ENCODE assay signal across 32 mouse cellular contexts in the genomic region with DNA sequence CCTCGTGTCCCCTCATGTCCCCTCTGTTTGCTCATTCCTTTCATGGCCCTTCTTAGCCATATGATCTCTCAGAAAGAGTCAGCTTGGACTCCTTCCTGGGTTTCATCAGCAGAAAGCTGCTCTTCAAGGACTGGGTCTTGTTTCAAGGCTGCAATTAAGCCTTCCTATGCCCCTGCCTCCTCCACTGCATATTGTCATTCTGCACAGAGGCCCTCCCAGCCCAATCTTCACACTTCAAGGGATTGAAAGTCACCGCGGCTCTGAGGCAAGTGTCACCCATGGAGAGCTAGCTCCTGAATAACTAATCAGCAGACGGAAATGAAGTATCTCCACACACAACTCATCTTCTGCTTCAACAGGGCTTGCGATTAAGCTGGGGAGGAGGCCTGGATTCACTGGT. TPM values are rescaled to one million over a fixed set of nuclear protein-coding genes. Genes with fewer than 3 reads are reported as not detected.
A peak's percentile ranks its signal among the peaks of the same experiment; 100 is the strongest.
DNase-seq lines count a peak whose midpoint lies in the region; ATAC-seq lines count a peak whose summit lies in the region.
"Had no signal": no experiment of that assay in that cellular context is flagged by ENCODE, and none has a peak within 500 bp of the region (broad histone marks: within the 10 kb centered on the region; RNA-seq: fewer than 3 reads in every experiment).

No protein-coding gene starts in this region.

- H3K36me3 ChIP-seq in kidney, embryonic 15.5 days, result no peaks in the 10 kb centered on the region
- H3K36me3 ChIP-seq: embryonic facial prominence, embryonic 12.5 days; embryonic facial prominence, embryonic 15.5 days; G1E; heart, embryonic 10.5 days; heart, embryonic 13.5 days had no signal

- H3K27ac ChIP-seq in kidney, embryonic 15.5 days, result no peak overlapping the region
- H3K27ac ChIP-seq: embryonic facial prominence, embryonic 12.5 days; embryonic facial prominence, embryonic 15.5 days; heart, embryonic 10.5 days; heart, embryonic 13.5 days; hindbrain, embryonic 14.5 days; hindbrain, postnatal 0 days had no signal

- peaks cover 8% of the 10 kb centered on the region; the same call in 1 of the 2 replicates for H3K4me1 ChIP-seq in kidney, embryonic 15.5 days

- ATAC-seq in kidney, embryonic 15.5 days (replicated peaks; ENCODE audit: low FRiP score), result peak; percentile 43; the same call in 1 of the 2 replicates
- ATAC-seq: forebrain, embryonic 14.5 days; forebrain, postnatal 0 days; hindbrain, postnatal 0 days; inflammation-experienced regulatory T-cells, adult 6 months; Patski had no signal

- H3K4me2 ChIP-seq in kidney, embryonic 15.5 days, result no peak overlapping the region
- H3K4me2 ChIP-seq: embryonic facial prominence, embryonic 12.5 days; embryonic facial prominence, embryonic 15.5 days; heart, embryonic 13.5 days; hindbrain, embryonic 14.5 days had no signal

- H3K4me3 ChIP-seq in kidney, embryonic 15.5 days (replicated peaks), result no peak overlapping the region
- H3K4me3 ChIP-seq: embryonic facial prominence, embryonic 12.5 days; embryonic facial prominence, embryonic 15.5 days; heart, embryonic 10.5 days; heart, embryonic 13.5 days had no signal

- no peaks in the 10 kb centered on the region for H3K9me3 ChIP-seq in kidney, embryonic 15.5 days (replicated peaks)
- H3K9me3 ChIP-seq: embryonic facial prominence, embryonic 12.5 days; embryonic facial prominence, embryonic 15.5 days; heart, embryonic 10.5 days; heart, embryonic 13.5 days had no signal

- no peaks in the 10 kb centered on the region for H3K27me3 ChIP-seq in kidney, embryonic 15.5 days
- H3K27me3 ChIP-seq: embryonic facial prominence, embryonic 12.5 days; embryonic facial prominence, embryonic 15.5 days; heart, embryonic 13.5 days; Patski had no signal

- H3K9ac ChIP-seq in kidney, embryonic 15.5 days, result no peak overlapping the region
- H3K9ac ChIP-seq: embryonic facial prominence, embryonic 12.5 days; embryonic facial prominence, embryonic 15.5 days; forebrain, postnatal 0 days; heart, embryonic 13.5 days; hindbrain, embryonic 14.5 days had no signal

- 24% methylated on average over 5 of the region's 5 CpGs for WGBS in kidney, embryonic 15.5 days

- DNase-seq in gastrocnemius, adult 18-20 months (ENCODE audit: low spot score), result peak; percentile 34
- no peak for DNase-seq in gastrocnemius, postnatal 10 days
- no peak for DNase-seq in kidney, postnatal 4 days
- peak; percentile 4 for DNase-seq in A20 (ENCODE audit: low read depth, low spot score)
- DNase-seq in adrenal gland, postnatal 14 days, result no peak
- DNase-seq: adrenal gland, postnatal 10 days; B cell, adult 2 months; cerebellum, adult 11 months; cerebellum, adult 2 months; cerebellum, adult 9-11 months; cerebellum, postnatal 25 days; forebrain, postnatal 0 days; gastrocnemius, postnatal 25 days; heart, adult 18-20 months; heart, postnatal 14 days; heart, postnatal 4 days had no signal

RNA-seq across cellular contexts. Expression of a gene that starts 15.4 kb away (rescaled TPM):
- total RNA-seq in gastrocnemius, adult 18-20 months (2021), result 10 to 100 TPM; 33.4 to 37.4 TPM
- 10 to 100 TPM; 18.6 to 24.2 TPM for total RNA-seq in gastrocnemius, postnatal 10 days (2021)
- 0.17 and 0.31 TPM in 2 replicates for polyA plus RNA-seq in kidney, embryonic 15.5 days (2015; fragmentation: Nextera tagmentation; extraction: Ambion mirVana)
- total RNA-seq in adrenal gland, postnatal 14 days (2021), result not detected in 2 replicates
- total RNA-seq: adrenal gland, postnatal 4 days; CH12.LX; common myeloid progenitor, adult 5-6 weeks; G1E; heart, adult 18-20 months had no signal
- polyA plus RNA-seq: forebrain, embryonic 11.5 days; forebrain, embryonic 14.5 days; G1E; gonadal fat pad, adult 2 months; inflammation-experienced regulatory T-cells, adult 6 months; Patski had no signal

RNA-seq across cellular contexts. Expression of a gene that starts 34.8 kb away (rescaled TPM):
- total RNA-seq in gastrocnemius, adult 18-20 months (2021), result 1 to 10 TPM; 4.7 to 5.2 TPM
- 10 to 100 TPM; 23.1 to 28.3 TPM for total RNA-seq in gastrocnemius, postnatal 10 days (2021)
- 50.0 and 50.7 TPM in 2 replicates for polyA plus RNA-seq in kidney, embryonic 15.5 days (2015; fragmentation: Nextera tagmentation; extraction: Ambion mirVana)
- 5.9 and 8.4 TPM in 2 replicates for total RNA-seq in adrenal gland, postnatal 14 days (2021)
- total RNA-seq: CH12.LX; common myeloid progenitor, adult 5-6 weeks had no signal
- polyA plus RNA-seq: G1E had no signal

Comparison
In these comparisons a context has a peak if more than half of its experiments do, and no peak if none do; other contexts are left out.
1. DNase-seq: peak in gastrocnemius, adult 18-20 months (single experiment) and A20 (single experiment); none in gastrocnemius, postnatal 10 days (single experiment), kidney, postnatal 4 days (0 of 2) and adrenal gland, postnatal 14 days (single experiment).
2. RNA of a gene that starts 15.4 kb away (total RNA-seq): 33.4 to 37.4 TPM in gastrocnemius, adult 18-20 months and 18.6 to 24.2 TPM in gastrocnemius, postnatal 10 days; not detected in adrenal gland, postnatal 14 days; every median in the first group is over 10 times any median in the second.